Mouse (Mus musculus) hindbrain, embryonic 10.5 days (tissue): ENCODE results near the gene Prss32. TPM values are rescaled to one million over a fixed set of nuclear protein-coding genes. Genes with fewer than 3 reads are reported as not detected.

ENCODE experiments used
- polyA plus RNA-seq: library from polyadenylated mRNA; unstranded; fragments of >200 nt; fragmentation: Nextera tagmentation; extraction: Ambion mirVana; gene quantifications from 2 replicates; pipeline ENCODE4 v1.2.1, GENCODE M21; 2016

Gene Prss32
- polyA plus RNA-seq, 1 experiment from 2014 or later: not detected

Other genes with a start within 250 kb of the Prss32 start
- gene Zfp13, start 244.4 kb upstream of the Prss32 start, polyA plus RNA-seq: 22.5 and 23.4 TPM in 2 replicates
- 0.92 and 0.94 TPM in 2 replicates for gene Zscan10, start 243.0 kb upstream of the Prss32 start, polyA plus RNA-seq
- 1.00 and 1.4 TPM in 2 replicates for gene Mmp25, start 198.6 kb upstream of the Prss32 start, polyA plus RNA-seq
- gene Bicdl2, start 183.3 kb upstream of the Prss32 start, polyA plus RNA-seq: 0.41 and 0.51 TPM in 2 replicates
- gene Hcfc1r1, start 170.3 kb upstream of the Prss32 start, polyA plus RNA-seq: 34.0 and 45.4 TPM in 2 replicates
- gene Thoc6, start 170.0 kb upstream of the Prss32 start, polyA plus RNA-seq: 72.7 and 80.2 TPM in 2 replicates
- gene Tnfrsf12a, start 166.4 kb upstream of the Prss32 start, polyA plus RNA-seq: 2.7 and 7.1 TPM in 2 replicates
- gene Cldn6, start 164.6 kb upstream of the Prss32 start, polyA plus RNA-seq: 20.8 and 54.2 TPM in 2 replicates
- gene Cldn9, start 159.8 kb upstream of the Prss32 start, polyA plus RNA-seq: 6.3 and 13.1 TPM in 2 replicates
- not detected in 2 replicates for gene 1520401A03Rik, start 121.1 kb upstream of the Prss32 start, polyA plus RNA-seq
- gene Pkmyt1, start 117.5 kb upstream of the Prss32 start, polyA plus RNA-seq: 54.0 and 61.5 TPM in 2 replicates
- 28.8 and 43.6 TPM in 2 replicates for gene Paqr4, start 103.0 kb upstream of the Prss32 start, polyA plus RNA-seq
- 3.4 and 4.3 TPM in 2 replicates for gene Kremen2, start 98.0 kb upstream of the Prss32 start, polyA plus RNA-seq
- gene Flywch1, start 72.3 kb upstream of the Prss32 start, polyA plus RNA-seq: 181 and 211 TPM in 2 replicates
- gene Flywch2, start 57.8 kb upstream of the Prss32 start, polyA plus RNA-seq: 22.9 and 34.9 TPM in 2 replicates
- 517 and 570 TPM in 2 replicates for gene Srrm2, start 53.3 kb upstream of the Prss32 start, polyA plus RNA-seq
- 1,118 and 1,222 TPM in 2 replicates for gene Elob, start 14.7 kb upstream of the Prss32 start, polyA plus RNA-seq
- 0.24 TPM in 1 of 2 replicates, not detected in the other for gene Prss33, start 7.8 kb upstream of the Prss32 start, polyA plus RNA-seq
- gene Prss41, start 317 bp downstream of the Prss32 start, polyA plus RNA-seq: 1.6 and 1.9 TPM in 2 replicates
- not detected in 2 replicates for gene Prss21, start 24.2 kb downstream of the Prss32 start, polyA plus RNA-seq
- gene Dcpp1, start 37.0 kb downstream of the Prss32 start, polyA plus RNA-seq: not detected in 2 replicates
- not detected in 2 replicates for gene Dcpp2, start 37.0 kb downstream of the Prss32 start, polyA plus RNA-seq
- gene Dcpp3, start 73.6 kb downstream of the Prss32 start, polyA plus RNA-seq: not detected in 2 replicates
- not detected in 2 replicates for gene Sbp, start 97.8 kb downstream of the Prss32 start, polyA plus RNA-seq
- gene Sbpl, start 111.4 kb downstream of the Prss32 start, polyA plus RNA-seq: not detected in 2 replicates
- gene Prss30, start 136.7 kb downstream of the Prss32 start, polyA plus RNA-seq: not detected in 2 replicates
- 0.72 and 0.83 TPM in 2 replicates for gene Prss22, start 154.2 kb downstream of the Prss32 start, polyA plus RNA-seq
- 0.24 TPM in 1 of 2 replicates, not detected in the other for gene Prss27, start 194.3 kb downstream of the Prss32 start, polyA plus RNA-seq
- 90.8 and 93.0 TPM in 2 replicates for gene Kctd5, start 229.6 kb downstream of the Prss32 start, polyA plus RNA-seq